Mouse (Mus musculus) v-Abl transformed pro-B cells (cell line): ENCODE data around the gene Inafm2.

Experiments
- in situ Hi-C, 2 experiments: fragments of 400-800 bp; cut with MboI; formaldehyde crosslinking; loops; one replicate each; pipeline ENCODE4 v1.15.1; 2025; ENCODE audit not compliant: unreplicated experiment in 2 of 2

Gene Inafm2

DNA sequence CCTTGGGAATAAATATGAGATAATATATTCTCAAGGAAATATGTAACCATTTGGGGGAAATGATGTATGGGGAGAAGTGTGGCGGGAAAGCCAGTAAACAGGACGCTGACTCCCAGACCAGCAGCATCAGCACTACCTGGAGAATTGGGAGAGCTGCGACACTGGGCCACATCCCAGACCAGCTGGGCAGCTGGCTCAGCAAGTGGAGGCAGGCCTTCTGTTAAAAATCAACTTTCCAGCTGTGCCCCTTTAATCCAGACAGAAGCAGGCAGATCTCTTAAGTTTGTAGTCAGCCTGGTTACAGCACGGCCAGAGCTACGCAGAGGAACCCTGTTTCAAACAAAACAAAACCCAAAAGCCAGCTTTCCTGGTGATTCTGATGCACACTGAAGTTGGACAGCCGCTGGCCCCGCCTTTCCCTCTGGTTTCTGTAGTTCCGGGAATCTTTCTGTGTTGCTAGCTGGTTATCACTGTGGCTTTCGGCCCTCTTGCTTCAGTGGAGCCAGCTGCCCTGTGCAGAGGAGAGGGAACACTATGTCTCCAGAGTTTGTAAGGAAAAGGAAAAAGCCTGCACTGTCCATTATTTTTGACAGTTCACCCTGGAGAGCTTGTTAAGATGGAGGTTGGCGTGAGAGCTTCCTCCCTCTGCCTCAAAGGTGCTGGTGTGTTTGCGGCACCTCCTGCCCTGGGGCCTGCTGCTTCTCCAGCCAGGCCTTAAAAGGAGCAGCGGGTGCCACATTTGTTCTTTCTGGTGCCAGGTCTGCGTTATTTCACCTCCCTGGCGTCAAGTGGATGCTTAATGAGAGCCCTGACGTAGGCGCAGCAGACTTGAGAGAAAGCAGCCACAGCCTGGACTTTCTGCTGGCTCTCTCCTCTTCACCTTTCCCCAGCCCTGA lies 6.6 kb downstream of the Inafm2 start:
- in situ Hi-C loops: loop anchor here in 1 of 2 experiments (25.0 kb wide), 1 partner anchor 1215 kb away; no protein-coding TSS in a partner anchor

DNA sequence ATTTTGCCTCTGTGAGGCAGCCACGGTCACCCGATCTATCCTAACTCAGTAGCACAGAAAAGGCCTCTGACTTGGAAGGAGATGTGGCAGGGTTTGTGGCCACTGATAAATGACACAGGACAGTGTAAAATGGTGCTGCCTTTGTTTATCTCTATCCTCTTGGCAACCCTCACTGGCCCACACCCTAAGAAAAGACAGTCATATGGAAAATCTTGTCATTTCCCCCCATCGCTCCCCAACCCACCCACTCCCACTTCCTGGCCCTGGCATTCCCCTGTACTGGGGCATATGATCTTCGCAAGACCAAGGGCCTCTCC lies 7.2 kb downstream of the Inafm2 start:
- in situ Hi-C loops: loop anchor here in 1 of 2 experiments (25.0 kb wide), 1 partner anchor 1215 kb away; no protein-coding TSS in a partner anchor

DNA sequence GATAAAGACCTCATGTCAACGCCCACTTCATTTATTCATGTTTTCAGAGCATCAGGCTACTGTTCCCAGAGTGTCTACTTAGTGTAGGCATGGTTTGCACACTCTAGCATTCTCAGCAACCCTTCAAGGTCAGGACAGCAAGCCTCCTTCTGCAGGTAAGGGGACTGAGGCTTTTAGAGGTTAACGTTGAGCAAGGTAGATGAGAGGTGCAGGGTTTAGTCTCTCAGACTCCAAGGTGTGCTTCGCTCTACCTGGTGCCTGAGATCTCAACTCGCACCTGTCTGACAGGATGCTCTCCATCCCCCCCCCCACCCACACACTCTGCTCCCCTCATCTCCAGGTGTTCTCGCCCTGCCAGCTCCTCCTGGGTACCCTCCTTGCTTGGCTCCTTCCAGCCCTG lies 8.6 kb downstream of the Inafm2 start:
- in situ Hi-C loops: loop anchor here in 1 of 2 experiments (25.0 kb wide), 1 partner anchor 1217 kb away; no protein-coding TSS in a partner anchor

DNA sequence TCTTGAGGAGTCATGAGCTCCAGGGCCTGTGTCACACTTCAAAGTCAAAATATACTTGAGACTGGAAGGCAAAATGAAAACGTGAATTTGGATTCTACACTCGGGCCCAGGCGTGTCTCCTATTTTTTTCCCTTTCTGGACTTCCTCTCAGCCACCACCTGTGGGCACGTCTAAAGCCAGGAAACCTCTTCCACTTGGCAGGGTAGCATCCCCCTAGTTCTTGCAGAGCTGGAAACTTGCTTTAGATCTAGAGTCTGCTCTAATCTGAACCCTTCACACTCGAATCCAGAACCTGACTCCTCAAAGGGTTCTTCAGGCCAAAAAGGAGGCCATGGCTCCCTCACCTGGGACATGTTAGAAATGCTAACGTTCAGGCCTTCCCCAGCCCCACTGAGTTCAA lies 9.8 kb downstream of the Inafm2 start:
- in situ Hi-C loops: loop anchor here (5.0 to 25.0 kb wide), 3 partner anchors 53 to 1218 kb away; partner anchors contain the start of gene Ankrd63 (in 1 of the 2)

DNA sequence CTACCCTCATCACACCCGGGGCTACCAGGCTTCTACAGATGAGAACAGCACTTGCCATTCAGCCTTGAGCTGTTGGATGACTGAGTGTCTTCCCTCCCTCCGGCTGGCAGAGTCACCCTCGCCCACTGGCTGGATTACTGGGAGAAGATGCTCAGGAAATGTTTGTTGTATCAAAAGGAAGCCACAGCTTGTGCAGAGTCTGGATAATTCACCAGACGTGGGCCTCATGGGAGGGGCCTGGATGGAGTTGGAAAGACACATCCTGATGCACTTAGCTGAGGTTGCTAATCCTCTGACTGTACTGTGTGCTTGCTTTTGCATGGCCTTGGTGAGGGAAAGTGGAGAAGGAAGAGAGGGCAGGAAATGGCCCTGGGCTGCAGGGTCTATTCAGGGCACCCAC lies 10.5 kb downstream of the Inafm2 start:
- in situ Hi-C loops: loop anchor here (5.0 to 25.0 kb wide), 3 partner anchors 54 to 1219 kb away; partner anchors contain the start of gene Ankrd63 (in 1 of the 2)

DNA sequence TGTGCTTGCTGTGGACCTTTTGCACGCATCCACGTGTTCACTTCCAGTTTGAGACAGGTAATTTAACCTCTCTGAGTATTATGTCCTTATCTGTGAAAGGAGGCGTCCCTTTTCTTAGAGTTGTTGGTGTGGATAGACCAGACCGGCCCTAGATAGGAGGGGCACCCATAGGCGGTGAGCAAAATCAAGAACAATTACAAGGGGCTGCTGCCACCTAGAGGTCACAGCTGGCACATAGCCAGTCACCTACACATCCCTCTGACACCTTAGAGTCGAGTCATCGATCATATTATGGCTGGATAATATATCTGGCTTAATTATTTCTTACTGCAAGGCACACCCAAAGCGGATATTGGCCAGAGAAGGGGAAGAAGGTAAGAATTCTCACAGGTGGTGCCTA lies 14.3 kb downstream of the Inafm2 start:
- in situ Hi-C loops: loop anchor here (5.0 to 25.0 kb wide), 7 partner anchors 58 to 1223 kb away; partner anchors contain the start of gene Ankrd63 (in 1 of the 2)

DNA sequence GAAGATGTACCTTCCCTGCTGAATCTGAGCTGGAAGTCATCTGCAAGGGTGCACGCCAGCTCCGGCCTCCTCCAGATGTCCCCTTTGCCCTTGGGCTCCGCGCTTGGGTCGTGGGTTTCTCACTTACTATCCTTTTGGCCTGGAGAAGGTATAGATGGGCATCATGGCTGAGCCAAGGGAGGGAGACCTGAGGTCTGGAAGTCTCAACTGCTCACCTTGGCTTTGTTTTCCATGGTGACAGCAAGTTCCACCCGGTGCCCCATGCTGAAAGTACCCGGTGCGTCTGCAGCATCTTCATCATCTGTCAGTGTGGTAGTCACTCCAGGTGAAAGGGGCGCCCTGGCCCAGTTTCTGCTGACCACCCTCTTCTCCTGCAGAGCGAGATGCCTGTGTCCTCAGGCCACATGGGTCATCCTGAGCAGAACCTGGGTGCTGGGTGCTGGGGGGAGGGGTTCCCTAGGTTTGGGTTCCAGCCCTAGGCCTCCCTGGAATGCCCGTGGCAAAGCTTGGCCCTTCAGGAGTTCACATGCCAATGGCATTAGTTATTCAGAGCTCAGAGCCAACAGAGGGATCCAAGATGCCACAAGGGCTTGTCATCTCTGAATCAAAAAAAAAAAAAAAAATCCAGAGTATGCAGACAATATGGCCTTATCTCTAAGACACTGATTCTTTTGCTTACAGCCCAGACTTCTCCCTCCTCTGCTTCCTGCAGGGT lies 14.9 kb downstream of the Inafm2 start:
- in situ Hi-C loops: loop anchor here (5.0 to 25.0 kb wide), 5 partner anchors 123 to 1223 kb away; no protein-coding TSS in a partner anchor

DNA sequence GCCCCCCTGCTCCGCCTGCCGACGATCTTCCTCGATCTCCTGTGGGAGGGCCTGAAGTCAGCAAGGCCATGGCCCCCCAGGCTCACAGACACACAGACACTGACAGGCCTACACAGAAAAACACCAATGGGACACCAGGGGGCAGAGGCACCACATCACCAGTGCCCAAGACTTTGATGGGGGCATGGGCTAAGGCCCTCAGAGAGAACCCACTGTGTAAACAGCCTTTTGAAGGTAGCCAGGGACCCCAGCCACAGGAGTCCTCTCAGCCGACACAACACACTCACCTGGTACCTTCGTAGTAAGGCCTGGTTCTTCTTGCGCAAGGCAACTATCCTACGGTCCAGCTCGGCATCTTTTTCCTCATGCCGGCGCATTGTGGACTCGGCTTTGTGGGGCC lies 15.8 kb downstream of the Inafm2 start:
- in situ Hi-C loops: loop anchor here (5.0 to 25.0 kb wide), 5 partner anchors 124 to 1224 kb away; no protein-coding TSS in a partner anchor

DNA sequence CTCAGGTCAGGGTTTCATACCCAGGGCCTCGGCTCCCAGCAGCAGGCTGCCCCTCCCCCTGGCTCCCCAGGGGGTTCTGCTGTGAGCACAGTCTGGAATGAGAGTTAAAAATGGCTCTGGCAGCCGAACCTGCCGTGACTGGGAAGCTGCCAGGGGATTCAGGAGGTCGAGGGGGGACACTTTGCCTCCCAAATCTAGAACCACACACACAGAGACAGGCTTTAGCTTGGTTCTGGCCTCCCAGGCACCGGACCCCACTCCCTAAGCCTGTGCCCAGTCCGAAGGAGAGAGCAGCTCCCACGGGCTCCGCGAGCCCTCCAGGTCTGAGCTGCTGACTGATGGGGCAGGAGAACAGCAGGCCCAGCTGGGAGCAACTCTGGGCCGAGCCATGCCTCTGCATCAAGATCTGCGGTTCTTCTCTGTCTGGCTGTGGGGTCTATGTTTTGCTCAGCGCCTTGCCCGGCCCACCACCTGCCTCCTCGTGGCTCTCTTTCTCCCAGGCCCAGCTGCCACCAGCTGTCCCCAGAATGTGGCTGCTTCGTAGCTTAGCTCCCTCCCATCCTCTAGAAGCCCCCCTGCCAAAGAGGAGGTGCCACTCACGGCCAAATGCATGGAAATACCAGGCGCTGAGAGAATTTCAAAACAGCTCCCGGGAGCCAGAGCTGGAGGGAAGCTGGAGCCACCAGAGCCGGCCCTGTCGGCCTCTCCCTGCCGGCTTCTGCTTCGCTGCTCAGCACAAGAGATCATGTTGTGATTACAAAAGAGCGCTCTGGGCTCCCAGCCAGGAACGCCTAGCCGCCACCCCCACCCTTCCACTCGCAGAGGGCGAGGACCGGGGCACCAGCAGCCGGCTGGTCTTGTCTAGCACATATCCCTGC lies 16.6 kb downstream of the Inafm2 start, which contains the start of gene Ccdc9b:
Gene Ccdc9b, minus strand, starts transcription at position 756 of the 878 bp plus-strand sequence.
- in situ Hi-C loops: loop anchor here (5.0 to 25.0 kb wide), 5 partner anchors 125 to 1225 kb away; no protein-coding TSS in a partner anchor

DNA sequence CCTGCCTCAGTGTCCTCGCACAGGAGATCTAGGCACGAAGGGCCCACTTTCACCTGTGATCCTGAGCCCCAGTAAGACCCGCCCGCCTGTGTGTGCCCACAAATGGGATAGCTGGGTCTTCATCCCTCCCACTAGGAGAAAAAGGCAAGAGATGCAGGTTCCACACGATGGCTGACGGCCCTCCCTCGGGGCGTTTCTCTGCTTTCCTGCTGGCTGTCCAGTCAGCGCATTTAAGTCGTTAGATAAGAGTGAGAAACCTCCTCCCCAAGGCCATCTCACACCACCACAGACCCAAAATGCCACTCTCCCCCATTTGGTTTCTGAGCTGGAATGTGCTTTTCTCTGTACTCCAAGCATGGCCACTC lies 17.2 kb downstream of the Inafm2 start:
- in situ Hi-C loops: loop anchor here (5.0 to 25.0 kb wide), 5 partner anchors 125 to 1225 kb away; no protein-coding TSS in a partner anchor

DNA sequence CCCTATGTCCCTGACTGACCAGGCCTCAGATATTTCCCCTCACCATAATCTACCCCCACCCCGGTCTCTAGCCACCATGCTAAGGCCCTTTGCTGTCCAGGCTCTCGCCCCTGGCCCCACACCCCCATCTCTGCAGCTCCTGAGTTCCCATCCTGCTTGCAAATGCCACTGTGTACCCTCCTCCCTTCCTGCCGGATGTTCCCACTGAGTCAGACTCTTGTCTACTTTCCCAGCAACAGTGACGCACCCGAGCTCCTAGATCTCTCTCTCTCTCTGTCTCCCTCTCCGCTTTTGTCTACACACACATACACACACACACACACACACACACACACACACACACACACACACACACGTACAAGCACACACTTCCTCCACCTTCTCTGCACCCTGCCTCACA lies 17.9 kb downstream of the Inafm2 start:
- in situ Hi-C loops: loop anchor here (5.0 to 25.0 kb wide), 5 partner anchors 126 to 1226 kb away; no protein-coding TSS in a partner anchor

DNA sequence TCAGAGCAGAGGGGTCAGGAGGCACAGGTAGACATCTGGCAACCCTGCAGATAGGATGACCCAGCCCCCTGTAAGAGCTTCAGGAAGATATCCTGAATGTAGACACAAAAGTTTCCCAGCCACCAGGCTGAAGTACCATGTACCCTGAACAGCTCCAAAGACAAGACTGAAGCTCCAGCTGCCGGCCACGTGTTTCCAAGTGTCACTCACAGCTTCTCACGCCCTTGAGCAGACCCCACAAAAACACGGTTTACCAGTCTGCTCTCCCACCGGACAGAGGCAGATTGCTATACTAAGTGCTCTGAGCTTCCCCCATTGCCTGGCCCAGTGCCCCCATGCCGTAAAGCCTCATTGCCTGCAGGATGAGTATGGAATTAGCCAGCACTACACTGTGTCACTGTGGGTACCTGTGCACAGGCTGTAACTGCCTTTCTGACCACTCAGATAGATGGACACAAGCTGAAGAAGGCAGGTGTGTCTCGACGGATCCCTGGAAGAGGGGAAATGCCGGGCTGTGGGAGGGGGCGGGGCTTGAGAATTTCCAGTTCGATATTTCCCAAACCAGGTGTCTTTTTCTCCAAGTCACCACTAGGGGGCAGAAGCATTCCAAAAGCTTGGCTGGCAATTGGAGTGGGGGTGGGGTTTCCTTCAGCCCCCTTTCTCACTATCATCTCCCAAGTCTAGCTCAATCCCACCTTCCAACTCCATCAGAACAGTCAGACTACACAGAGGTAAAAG lies 18.7 kb downstream of the Inafm2 start:
- in situ Hi-C loops: loop anchor here (5.0 to 25.0 kb wide), 5 partner anchors 127 to 1227 kb away; no protein-coding TSS in a partner anchor

DNA sequence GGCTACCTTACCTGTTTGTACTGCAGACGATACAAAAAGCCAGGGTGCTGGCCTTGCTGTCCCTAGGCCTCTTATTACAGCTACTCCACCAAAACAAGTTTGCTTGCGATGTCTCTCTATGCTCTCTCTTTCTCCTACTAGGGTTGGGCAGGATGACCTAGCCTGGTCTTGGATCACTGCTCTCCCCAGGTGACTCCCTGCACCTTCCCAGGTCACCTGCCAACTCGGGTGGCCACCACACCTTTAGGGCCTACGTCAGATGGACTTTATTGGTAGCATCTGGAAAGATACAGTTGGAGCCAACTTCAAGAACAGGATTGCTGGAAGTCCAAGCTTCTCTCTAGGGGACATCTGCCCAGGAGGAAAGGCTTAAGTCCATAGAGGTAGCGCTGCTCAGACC lies 19.3 kb downstream of the Inafm2 start:
- in situ Hi-C loops: loop anchor here (5.0 to 25.0 kb wide), 8 partner anchors 112 to 1228 kb away; no protein-coding TSS in a partner anchor

DNA sequence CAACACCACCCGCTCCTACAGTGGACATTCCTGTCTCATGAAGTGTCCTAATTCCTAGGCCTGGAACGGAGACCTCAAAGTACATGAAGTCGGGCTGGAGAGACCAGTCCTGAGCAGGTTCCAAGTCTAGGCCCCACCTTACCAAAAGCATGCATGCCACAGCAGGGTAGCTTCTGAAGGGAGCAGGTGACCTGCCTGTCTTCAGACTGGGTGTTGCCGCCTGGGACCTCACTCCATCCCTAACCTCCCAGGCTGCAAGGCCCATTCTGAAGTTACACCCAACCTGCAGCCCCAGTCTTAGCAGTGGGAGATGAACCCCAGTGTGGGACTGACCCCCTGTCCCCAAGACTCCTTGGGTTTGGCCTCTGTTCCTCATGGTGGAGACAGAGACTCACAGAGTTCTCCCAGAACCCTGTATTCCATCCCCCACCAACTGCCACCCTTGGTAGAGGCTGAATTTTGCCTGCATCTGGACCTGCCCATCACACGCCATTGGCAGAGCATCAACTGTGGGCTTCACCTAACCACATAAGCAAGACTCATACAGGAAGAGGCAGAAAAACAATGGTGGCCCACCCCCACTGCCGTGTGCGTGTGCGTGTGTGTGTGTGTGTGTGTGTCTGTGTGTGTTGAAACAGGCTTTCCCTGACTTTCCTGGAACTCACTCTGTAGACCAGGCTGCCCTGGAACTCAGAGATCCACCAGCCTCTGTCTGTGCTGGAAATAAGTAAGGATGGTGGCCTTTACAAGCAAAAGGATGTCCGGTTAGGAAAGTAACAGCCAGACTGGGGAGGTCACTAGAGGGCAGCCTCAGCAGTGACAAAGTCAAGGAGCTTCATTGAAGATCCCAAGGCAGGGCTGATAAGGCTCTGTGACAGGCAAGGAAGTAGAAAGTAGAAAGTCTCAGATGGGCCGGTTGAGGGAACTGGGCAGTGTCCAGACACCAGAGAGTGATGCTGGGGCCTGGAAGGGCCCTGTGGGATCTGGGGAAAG lies 20.8 kb downstream of the Inafm2 start:
- in situ Hi-C loops: loop anchor here (5.0 to 25.0 kb wide), 5 partner anchors 111 to 1229 kb away; no protein-coding TSS in a partner anchor

DNA sequence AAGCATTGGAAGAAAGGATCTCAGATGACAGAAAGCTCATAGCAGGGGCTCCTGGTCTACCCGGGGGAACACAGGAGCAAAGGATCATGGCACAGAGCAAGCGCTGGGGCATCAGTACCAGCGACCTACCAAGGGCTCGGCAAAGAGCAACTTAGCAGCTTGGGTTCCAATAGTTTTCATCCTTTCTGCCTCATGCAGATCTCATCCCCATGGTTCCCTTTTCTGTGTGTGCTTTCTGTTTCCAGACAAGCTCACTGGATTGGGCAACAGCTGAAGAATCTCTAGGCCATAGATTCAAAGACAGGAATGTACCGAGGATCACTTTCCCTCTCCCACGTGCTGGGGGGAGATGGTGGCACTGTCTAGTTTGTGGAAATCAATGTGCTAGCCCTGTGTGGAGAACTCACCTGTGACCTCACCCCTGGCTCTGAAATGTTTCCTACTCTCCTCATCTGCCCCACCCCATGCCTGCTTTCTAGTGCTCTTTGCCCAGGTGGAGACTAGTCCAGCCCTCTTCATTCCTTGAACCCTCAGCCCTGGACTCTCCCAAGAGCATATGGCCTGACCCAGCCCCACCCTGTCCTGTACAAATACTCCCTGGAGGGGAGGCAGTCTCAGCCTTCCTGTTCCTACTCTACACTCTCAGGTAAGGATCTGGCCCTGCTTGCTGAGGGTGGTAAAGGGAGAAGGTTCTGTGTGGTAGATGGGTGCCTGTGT lies 26.8 kb downstream of the Inafm2 start, which contains the start of gene Phgr1:
Gene Phgr1, plus strand, starts transcription at position 612 of the 717 bp plus-strand sequence.
- in situ Hi-C loops: loop anchor here in 1 of 2 experiments (25.0 kb wide), 1 partner anchor 1235 kb away; no protein-coding TSS in a partner anchor

DNA sequence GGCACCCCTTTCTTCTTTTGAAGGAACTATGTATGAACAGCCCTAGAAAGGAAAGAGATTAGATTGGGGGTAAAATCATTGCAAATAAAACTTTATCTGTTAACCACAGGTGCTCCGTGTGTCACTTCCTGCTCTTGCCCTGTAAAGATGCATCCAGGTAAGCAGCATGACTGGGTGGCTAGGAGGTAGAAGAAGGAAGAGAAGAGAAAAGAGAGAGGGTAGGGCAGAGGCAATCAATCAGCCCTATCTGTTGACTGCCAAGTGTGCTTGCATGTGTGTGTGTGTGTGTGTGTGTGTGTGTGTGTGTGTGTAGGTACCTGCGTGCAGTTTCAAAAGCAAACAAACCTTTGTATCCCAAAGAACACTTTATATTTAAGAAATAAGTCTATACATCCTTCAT lies 29.0 kb downstream of the Inafm2 start:
- in situ Hi-C loops: loop anchor here in 1 of 2 experiments (25.0 kb wide), 1 partner anchor 1237 kb away; no protein-coding TSS in a partner anchor

DNA sequence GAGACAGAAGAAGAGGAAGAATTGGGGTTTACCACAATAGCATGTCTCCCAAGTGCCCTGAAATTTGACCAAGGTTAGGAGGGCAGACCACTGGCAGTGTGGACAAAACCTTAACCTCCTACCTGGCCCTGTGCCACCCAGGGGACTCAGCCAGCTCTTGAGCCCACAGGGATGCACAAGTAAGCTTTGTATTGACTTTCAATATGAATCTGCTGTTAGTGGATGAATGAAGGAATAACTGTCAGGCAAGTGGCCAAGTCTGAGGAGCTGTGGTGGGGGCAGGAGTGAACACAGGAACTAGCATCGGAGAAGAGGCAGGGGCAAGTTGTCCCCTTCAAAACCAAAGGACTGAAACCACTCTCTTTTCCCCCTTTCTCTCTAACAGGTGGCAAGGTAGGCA lies 29.8 kb downstream of the Inafm2 start:
- in situ Hi-C loops: no loop called here
